Mouse (Mus musculus): ENCODE measurements at regions not wholly inside any gene's neighbourhood (a gene's known extent, or its start where the extent isn't known, plus 50 kb on each side); places are given as distances from the start of the nearest gene placed in this dataset.
A peak's percentile ranks its signal among the peaks of the same experiment; 100 is the strongest.

DNA sequence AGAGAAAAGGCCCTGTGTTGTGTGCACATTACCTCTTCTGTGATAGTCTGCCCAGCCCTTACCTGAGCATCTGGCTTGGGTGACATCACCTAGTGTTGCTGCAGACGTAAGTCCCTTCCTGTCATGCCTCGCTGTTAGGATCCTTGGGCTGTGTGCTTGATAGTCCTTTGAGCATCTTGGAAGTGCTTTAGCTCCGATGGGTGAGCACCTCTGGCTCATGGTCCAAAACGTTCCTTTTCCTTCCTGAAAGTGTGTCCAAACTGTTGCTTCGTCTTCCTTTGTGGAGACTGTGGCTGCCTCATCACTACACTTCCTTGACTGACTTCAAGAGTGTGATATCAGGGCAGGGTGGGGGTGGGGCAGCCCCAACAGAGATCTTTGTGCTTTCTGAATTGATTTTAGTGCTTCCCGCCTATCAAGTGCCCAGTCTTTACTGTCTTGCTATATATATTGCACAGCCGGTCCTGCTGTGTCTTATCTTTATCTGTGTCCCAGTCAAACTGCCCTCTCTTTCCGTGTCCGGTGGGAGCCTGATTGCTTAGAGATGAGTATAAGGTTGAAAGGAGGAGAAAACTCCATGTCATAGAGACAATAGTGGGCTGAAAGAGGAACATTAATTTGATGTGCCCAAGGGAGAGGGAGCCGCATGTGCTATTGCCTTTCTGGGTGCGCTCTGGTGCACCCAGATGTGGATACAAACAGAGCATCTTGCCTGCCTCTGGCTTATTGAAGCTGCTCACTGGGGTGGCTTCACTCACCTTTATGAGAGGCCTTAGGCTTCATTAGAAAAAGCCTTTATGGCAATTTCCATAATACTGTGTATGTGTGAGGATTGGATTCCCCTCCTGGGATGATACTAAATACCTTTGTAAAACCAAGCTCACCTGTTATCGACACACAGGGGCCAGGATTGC, 1169.2 kb upstream of the A1bg start:
- no peak for DNase-seq (ENCODE audit: low spot score)

DNA sequence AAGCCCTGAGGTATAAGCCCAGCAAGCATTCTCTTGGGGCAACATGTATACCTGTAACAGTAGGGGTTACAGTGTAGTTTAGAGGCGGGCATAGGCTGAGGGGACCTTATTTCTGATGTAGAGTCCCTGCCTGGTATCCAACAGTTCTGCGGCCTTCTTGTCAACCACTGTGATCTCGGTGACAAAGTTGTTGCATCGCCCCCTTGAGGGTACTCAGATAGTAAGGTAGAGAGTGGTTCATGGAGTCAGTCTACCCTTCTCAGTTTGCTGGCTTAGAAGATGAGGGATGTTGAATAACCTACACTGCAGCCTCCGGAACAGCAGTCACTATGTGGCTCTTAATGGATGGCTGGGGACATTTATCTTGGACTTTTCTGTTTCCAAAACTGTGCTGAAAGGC, 1168.3 kb upstream of the A1bg start:
- DNase-seq (ENCODE audit: low spot score): no peak

DNA sequence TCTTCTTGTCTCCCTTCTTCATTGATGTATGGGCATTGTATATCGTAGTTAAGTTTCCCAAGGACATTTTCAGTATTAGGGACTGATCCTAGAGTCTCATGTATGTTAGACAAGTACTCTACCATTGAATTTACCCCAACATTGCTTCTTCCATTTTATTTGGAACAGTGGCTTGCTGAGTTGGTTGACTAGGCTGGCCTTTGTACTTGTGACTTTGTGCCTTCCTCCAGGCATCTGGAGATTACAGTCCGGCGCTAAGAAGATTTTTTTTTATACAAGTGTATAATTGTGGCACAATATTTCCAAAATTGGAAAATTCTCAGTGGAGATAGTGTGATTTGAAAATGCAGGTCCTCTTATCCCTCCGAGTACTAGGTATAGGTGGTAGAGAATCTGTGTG, 1165.5 kb upstream of the A1bg start:
- DNase-seq (ENCODE audit: low spot score): no peak

DNA sequence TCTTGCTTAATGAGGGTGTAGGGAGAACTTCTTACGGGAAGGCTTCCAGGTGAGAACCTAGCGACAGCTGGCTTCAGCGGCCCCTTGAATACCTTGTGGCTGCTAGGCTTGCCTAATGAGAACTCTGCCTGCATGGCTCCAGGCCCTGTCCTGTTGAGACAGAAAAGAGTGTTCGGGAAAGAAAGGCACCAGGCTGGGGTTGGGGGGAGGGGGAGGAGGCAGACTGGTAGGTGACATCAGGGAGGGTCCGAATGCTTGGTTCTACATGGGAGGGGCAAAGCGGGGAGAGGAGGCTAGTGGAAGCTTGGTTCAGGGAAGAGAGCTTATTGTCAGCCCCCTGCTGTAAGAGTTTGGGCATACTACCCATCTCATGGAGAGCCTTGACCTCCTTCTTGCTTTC, 1164.9 kb upstream of the A1bg start:
- DNase-seq (ENCODE audit: low spot score): no peak

DNA sequence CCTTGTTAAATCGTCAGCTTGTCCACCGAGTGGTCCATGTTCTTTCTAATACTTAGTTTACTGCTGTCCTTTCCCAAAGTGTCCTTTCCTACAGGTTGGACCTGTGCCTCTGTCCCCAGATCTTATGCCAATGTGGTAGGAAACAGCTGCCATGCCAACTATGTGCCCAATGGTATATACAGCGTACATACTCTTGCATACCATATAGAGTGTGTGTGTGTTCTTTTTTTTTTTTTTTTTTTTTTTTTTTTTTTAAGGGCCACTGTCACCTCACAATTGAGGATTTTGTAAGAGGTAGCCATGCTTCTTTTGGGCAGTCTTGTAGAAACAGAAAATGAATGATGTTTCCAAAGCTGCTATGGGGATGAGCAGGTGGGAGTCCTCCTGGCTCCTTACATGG, 1163.2 kb upstream of the A1bg start:
- DNase-seq (ENCODE audit: low spot score): no peak

DNA sequence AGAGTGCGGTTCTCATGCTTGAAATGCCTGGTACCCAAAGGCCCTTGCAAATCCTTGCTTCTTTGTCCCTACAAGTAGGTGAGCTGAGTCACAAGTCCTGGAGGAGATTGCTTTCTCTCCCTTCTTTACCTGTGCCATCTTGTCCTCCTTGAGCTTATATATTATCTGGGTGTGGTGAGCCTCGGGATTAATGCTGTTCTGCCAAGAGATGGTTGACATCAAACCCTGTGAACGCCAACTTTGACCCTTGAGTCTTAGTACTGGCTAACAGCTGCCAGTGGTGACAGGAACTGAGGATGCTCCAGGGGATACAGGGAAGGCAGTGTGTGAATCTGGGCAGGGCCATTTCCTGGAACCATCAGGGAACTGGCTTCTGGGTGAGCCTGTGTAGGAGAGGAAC, 1160.5 kb upstream of the A1bg start:
- DNase-seq (ENCODE audit: low spot score): no peak

DNA sequence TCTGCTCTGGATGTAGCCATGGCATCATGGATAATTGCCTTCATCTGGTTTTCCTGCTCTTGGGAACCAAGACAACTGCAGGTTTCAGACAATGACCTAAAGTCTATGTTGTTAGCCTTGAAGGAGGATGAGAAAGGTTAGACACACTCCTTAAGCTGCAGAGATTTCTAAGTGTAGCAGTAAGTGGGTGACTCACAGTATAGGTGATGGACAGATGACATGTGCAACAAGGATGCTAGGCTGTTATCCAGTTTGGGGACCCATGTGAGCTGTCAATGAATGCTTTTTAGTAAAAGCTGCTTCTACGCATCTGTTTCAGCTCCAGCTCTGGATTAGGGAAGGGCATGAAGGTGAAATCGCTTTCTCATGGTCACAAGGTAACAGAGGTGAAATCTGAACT, 1159.7 kb upstream of the A1bg start:
- no peak for DNase-seq (ENCODE audit: low spot score)

DNA sequence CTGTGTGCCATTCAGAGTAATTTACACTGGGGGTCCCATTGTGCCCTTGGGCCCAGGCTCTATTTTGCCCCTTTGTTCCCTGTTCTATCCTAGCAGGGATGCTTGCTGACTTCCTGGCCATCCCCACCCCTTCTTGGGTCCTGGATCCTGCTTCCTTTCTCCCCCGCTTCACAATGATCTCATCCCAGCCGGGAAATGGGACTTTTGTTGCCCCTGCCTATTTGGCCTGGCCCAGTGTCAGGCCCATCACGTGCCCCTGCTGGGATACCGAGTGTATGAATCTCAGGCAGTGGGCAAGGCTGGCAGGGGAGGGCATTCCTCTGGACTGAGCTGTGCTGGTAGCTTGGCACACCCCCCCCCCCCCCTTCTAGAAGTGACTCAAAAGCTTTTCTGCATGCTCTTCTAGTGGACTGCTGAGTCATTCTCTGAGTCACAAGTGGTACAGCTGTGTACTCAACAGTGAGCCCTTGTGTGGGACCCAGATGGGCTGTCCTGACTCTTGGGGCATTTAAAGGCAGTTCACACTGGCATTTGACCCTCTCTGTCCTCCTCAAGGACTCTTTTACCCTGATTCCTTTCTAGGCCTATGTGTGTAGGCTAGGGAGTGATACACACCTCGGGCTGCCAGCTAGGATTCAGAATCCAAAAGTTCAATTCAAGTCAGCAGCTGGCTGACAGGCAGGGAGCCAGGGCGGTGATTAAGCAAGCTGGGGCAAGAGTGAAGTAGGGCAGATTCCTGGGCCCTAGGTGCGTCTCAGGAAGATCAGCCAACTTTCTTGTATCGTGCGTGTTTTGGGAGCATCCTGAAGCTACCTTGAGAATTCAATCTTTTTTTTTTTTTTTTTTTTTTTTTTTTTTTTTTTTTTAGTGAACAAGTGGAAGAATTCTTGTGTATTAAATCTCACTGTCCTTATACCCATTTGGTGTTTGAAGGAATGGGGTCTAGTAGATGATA, 1156.6 kb upstream of the A1bg start:
- DNase-seq (ENCODE audit: low spot score): peak; percentile 66

DNA sequence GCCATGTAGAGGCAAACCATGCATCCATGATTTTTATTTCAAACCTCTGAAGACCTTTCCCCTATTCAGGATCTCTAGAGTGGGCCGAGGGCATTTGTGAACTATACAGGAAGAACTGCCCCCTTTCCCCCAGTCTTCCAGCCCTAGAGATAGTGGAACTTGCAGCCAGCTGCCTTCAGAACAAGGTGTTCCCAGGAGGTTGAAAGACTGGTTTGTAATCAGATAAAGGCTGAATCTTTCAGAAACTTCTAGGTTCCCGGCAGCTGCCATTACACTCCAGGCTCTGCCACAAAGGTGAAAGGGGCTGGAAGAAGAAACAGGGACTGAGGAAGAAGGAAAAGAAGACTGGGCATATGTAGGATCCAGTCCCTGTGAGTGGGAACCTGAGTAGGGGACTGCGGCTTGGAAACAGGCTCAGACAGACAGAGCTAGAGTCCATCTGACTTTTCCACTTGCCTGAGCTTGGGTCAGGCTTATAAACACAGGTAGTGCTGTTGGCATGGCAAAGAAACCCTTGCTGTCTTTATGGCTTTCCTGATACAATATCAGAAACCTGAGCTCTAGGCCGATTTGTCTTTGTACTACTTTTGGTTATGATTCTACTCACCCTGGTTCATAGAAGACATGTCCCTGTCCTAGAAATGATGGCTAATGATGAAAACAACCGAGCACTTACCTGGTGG, 1153.9 kb upstream of the A1bg start:
- DNase-seq (ENCODE audit: low spot score): no peak

DNA sequence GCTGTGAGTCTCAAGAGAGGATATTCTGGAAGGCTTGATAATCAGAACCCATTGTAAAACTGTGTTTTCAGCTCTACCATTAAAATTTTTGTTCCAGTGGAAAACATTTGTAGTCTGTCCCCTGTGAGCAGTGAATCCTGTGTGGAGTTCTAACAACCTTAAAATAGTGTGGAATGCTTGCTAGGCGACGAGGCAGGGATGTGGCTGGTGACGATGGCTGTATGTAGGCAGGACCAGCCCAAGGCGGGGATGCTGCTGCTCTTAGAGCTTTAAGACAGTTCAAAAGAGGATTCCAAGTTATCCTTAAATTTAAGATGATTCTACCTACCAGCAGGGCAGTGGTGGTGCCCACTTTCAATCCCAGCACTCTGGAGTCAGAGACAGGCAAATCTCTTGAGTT, 1151.9 kb upstream of the A1bg start:
- no peak for DNase-seq (ENCODE audit: low spot score)

DNA sequence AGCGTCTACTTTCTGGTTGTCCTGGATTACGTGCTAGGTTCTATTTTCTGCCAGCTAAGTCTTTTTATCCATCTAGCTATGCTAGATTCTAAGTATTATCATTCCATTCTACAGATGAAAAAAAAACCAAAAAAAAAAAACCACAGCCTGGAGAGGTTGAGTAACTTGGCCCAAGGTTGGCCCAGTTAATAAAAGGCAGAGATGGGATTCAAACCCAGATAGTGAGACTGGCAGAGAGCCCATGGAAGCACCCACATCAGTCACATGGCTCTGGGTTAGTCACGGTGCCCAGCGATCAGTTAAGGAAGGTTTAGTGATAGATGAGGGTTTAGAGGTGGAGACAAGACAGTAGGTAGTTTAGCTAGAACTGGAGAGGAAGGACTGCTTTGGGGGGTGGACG, 1150.8 kb upstream of the A1bg start:
- DNase-seq (ENCODE audit: low spot score): no peak

DNA sequence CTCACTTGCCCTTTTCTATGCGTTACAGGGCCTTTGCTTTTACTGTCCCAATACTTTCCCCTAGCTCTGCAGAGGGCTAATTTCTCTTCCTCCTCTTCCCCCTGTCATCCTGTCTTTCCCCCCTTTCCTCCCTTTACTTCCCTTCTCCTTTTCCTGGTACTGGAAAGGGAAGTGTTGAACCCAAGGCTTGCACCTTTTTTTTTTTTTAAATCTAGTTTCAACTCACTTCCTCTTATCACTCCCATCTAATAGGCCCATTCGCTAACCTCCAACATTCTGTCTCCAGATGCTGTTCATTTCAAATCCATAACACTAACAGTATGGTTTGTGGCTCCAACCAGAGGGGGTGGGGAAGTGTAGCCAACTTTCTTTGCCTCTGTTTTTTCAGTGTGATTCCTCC, 1148.5 kb upstream of the A1bg start:
- DNase-seq (ENCODE audit: low spot score): no peak

DNA sequence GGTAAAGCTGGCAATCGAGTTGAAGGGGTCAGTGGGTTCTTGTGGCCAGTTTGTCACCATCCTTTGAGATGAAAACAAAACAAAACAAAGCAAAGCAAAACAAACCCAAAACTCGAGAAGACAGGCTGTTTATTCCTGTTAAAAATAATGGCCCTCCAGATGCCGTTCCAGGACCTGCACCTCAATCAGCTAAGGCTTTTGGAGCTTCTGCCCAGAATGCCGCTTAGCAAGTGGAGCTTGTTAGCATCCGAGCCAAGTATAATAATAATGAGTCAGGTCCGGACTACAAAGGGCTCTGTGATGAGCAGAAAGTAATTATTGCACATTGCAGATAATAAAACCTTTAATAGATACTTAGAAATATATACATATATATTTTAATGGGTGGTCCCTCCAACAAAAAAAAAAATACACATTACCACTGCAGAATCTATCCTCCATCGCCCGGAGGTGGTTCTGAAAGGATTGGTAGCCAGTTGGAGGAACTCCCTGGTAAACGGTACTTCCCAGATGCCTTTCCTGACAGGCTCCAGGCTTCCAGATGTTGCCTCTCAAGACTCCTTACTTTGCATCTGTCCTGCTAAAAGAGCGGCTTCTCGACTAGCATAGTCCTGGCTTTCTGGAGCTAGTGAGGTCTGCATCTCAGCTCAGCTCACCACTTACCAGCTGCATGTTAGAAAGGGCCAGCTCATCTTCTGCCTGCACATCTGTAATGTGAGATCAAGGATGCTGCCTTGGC, 1145.8 kb upstream of the A1bg start:
- no peak for DNase-seq (ENCODE audit: low spot score)

DNA sequence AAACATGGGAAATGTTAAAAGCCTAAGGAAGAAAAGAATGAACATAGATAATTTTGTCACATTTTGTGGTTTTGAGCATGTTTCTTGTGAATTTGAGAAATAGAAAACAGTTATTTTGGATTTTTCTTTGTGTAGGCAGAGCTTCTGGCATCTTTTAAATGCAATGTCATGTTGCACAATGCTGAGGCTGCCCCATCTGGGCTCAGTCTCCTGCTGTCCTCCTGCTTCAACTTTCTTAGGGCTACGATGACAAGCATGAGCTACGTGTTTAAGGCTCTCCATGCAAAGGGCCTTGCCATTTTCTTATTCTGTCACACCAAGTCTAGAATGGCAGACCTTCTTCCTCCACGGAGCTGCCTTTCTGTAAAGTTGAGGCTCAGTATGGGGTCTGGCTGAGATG, 1141.6 kb upstream of the A1bg start:
- no peak for DNase-seq (ENCODE audit: low spot score)

DNA sequence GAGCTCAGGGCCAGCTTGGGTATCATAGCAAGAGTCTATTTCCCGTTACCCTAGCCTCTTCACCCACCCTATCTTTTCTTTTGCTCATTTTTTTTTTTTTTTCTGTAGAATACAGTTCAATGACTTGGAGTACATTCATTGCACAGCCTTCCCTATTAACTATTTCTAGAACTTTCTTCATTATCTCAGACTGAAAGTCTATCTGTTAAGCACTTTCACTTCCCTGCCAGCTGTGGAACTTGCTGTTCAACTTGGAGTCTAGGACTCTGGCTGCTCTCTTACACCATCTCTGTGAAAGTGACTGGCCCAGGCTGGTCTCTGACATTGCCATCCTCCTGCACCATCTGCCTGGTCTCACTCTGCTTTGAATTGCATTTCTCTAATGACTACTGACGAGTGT, 1134.6 kb upstream of the A1bg start:
- DNase-seq (ENCODE audit: low spot score): no peak

DNA sequence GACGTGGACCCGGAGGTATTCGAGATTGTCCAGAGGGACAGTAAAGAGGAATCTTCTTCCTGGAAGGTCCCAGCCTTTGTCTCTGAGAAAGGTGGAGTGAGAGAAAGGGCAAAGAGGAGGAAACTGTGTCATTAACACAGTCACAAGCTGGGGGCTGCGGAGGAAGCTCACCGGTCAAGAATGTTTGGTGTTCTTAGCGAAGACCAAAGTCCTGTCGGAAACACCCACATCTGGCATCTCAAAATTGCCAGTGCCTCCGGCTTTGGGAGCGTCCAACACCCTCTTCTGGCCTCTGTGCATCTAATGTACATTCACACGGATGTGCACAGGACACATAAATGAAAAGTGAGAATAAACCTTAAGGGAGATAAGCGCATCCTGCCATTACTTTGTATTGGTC, 1134.1 kb upstream of the A1bg start:
- DNase-seq (ENCODE audit: low spot score): no peak

DNA sequence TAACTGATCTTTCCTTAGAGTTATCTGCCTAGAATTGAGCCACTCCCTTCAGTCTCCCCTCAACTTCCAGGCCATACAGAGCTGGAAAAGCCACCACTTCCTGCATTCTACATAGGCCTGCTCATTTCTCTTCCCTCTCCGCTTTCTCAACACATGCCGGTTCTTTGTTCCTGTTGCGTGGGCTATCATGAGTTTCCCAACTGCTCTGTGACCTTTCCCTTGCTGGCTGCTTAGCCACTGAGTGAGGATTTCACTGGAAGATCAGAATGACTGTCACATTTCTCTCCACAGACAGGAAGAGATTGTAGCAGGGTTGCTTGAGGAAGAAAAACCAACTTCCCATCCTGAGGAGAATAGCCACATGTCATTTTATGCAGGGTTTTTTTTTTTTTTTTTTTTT, 1133.6 kb upstream of the A1bg start:
- no peak for DNase-seq (ENCODE audit: low spot score)

DNA sequence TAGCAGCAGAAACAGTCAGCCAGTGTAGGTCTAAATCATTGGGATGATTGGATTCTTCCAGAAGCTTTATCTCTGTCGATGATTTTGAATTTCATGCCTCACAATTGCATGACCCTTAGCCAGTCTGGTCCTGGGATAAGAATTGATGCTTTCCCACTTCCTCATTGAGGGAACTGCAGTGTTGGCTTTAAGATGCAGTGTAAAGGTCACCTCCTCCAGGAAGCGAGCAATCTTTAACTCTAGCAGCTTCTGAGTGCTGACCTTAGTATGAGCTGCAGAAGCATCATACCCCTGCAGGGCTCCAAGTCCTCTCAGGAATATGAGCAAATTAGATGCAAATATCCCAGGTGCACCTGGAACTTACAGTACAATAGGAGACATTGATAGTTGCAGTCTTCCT, 1132.2 kb upstream of the A1bg start:
- no peak for DNase-seq (ENCODE audit: low spot score)

DNA sequence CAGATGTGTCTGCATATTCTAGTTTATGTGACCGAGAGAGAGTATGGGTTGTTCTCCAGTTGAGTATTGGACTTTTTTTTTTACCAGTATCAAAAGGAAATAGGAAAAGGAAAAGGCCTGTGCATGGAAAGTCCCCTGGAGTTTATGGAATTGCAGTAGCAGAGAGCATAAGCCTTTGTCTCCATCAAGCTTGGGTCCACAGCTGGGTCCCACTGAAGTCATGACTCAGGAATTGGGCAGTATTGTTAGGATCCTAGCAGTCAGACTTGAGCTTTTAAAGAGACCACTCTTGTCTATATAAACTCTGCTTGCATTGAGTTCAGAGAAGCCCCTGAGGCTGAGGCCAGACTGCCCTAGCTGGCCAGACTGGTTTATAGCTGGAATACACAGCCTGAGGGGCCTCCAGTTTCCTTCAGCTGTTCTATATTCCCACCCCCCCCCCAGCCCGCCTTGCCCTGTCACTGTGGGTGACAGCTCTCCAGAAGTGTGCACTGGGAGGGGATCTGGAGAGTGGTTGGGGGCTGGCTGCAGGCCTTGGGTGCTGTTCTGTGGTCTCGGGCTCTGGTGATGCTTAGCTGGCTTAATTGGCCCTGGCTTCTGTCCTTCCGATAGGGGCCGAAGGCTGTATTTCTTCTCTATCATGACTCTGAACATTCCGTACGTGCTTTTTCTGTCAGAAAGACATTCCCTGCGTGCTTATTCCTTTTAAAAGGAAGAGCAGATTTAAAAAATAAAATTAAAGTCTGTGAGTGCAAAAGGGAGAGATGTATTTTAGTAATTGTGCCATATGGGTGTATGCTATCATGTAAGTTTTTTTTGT, 1130.8 kb upstream of the A1bg start:
- DNase-seq (ENCODE audit: low spot score): no peak

DNA sequence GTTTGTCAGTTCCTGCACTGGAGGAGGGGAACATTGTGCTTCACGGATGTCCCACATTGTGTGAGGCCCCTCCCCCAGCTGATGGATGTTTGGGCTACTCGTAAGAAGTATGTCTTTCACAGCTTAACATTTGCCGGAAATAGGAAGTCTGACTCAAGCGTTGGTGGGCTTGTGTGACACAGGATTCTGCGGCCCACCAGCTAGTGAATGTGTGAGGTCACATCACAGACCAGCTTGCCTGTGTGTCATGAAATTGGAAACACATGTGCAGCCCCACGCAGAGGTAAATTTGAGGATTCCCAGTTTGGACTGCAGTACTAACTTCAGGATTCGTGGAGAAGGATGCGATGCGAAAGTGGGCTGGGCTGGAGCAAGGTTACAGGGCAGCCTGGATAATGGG, 1126.6 kb upstream of the A1bg start:
- DNase-seq (ENCODE audit: low spot score): no peak

DNA sequence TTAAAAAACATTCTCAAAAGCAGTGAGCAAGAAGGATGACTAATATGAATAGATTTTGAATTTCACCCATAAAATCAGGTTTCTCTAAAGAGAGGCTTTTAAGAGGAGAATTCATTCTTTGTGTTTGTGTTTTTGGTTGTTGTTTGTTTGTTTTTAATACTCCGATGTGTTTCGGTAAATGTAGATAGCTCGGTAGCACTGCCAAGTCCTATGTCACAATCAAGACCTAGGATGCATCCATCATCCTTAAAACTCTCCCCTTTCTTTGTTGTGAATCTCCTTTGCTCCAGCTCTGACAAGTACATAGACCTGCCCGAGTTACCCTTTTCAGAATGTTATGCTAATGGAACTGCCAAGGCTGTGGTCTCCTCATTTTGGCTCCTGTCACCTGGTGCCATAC, 1126.2 kb upstream of the A1bg start:
- no peak for DNase-seq (ENCODE audit: low spot score)
